Mouse (Mus musculus): ENCODE data around the gene Mfap1b. TPM values are rescaled to one million over a fixed set of nuclear protein-coding genes. Genes with fewer than 3 reads are reported as not detected.

The Mfap1b gene
- total and polyA plus RNA-seq, 3 experiments, result 19.1 to 20.3 TPM; not detected in 1

GRCm38 (mm10) chr2:121434854-121435253, 39.0 kb downstream of the Mfap1b start:
- no peak overlapping the region for H3K4me3 ChIP-seq (ENCODE audit: control insufficient read depth in 1 of 2, insufficient read depth in 1 of 2, low read depth in 2 of 2, low read length in 2 of 2)
- no peaks in the 10 kb centered on the region for H3K9me3 ChIP-seq (replicated peaks; ENCODE audit: insufficient read depth, low read length)
- H3K27me3 ChIP-seq (ENCODE audit: control insufficient read depth in 1 of 2, insufficient read depth in 2 of 2, low read length in 2 of 2), result no peaks in the 10 kb centered on the region
- H3K79me2 ChIP-seq (ENCODE audit: control insufficient read depth, insufficient read depth, low read length, poor library complexity), result no peaks in the 10 kb centered on the region
- DNase-seq (ENCODE audit: low read depth, low spot score), result peak; percentile 69
- H3K36me3 ChIP-seq (ENCODE audit: control insufficient read depth in 1 of 2, insufficient read depth in 2 of 2, low read length in 2 of 2), result peaks cover 2 to 34% of the 10 kb centered on the region in 2 experiments; a peak in 3 of 4 replicates
- no peak overlapping the region for H3K27ac ChIP-seq (ENCODE audit: control insufficient read depth, low read depth, low read length)
- no peak overlapping the region for H3K9ac ChIP-seq (ENCODE audit: control insufficient read depth, low read depth, low read length, poor library complexity, severe bottlenecking)
- H3K4me1 ChIP-seq (ENCODE audit: control insufficient read depth in 1 of 2, insufficient read depth in 2 of 2, low read length in 2 of 2), result no peaks in the 10 kb centered on the region
- TF ChIP-seq MYC (IDR thresholded peaks at IDR 0.05; ENCODE audit: low read depth, low read length) (peak; percentile 44; the same call in 1 of the 2 replicates), ZNF384 (IDR thresholded peaks at IDR 0.05; ENCODE audit: low read depth, low read length) (peak; percentile 67), USF1 (IDR thresholded peaks at IDR 0.05; ENCODE audit: low read depth, low read length) (no peak), BHLHE40 (IDR thresholded peaks at IDR 0.05; ENCODE audit: borderline replicate concordance, low read depth, low read length) (no peak), RAD21 (IDR thresholded peaks at IDR 0.05; ENCODE audit: low read depth, low read length) (peak; percentile 33), ZMIZ1 (IDR thresholded peaks at IDR 0.05; ENCODE audit: low read depth, low read length) (no peak), KAT2A (conservative IDR thresholded peaks at IDR 0.05; ENCODE audit: low read depth, low read length) (no peak), E2F4 (IDR thresholded peaks at IDR 0.05; ENCODE audit: borderline replicate concordance, low read depth, low read length) (no peak), MYB (IDR thresholded peaks at IDR 0.05; ENCODE audit: low read depth, low read length) (no peak), CHD2 (IDR thresholded peaks at IDR 0.05; ENCODE audit: low read length) (no peak), MAZ (IDR thresholded peaks at IDR 0.05; ENCODE audit: low read depth, low read length) (no peak), UBTF (IDR thresholded peaks at IDR 0.05; ENCODE audit: borderline replicate concordance, insufficient read depth, low read depth, low read length) (no peak), NRF1 (IDR thresholded peaks at IDR 0.05; ENCODE audit: insufficient read depth, low read depth, low read length, poor library complexity, severe bottlenecking) (no peak), MAX (IDR thresholded peaks at IDR 0.05; ENCODE audit: low read length) (no peak), MAFK (IDR thresholded peaks at IDR 0.05; ENCODE audit: borderline replicate concordance, low read depth, low read length) (no peak), CTCF (IDR thresholded peaks at IDR 0.05 in 2 of 3, conservative IDR thresholded peaks at IDR 0.05 in 1 of 3; ENCODE audit: control insufficient read depth in 1 of 3, insufficient read depth in 1 of 3, low read depth in 2 of 3, low read length in 3 of 3, poor library complexity in 1 of 3, severe bottlenecking in 1 of 3) (peak in 2 of 3 experiments; percentile 44 to 65; a peak in 3 of 6 replicates), JUND (IDR thresholded peaks at IDR 0.05; ENCODE audit: low read depth, low read length) (no peak), POLR2A (IDR thresholded peaks at IDR 0.05; ENCODE audit: control insufficient read depth in 1 of 2, insufficient read depth in 1 of 2, low read depth in 1 of 2, low read length in 2 of 2, poor library complexity in 1 of 2) (no peak), ETS1 (IDR thresholded peaks at IDR 0.05; ENCODE audit: low read depth, low read length) (no peak), POLR2AphosphoS2 (IDR thresholded peaks at IDR 0.05; ENCODE audit: low read length) (no peak), SMC3 (IDR thresholded peaks at IDR 0.05; ENCODE audit: low read depth, low read length) (peak; percentile 40), EP300 (IDR thresholded peaks at IDR 0.05; ENCODE audit: low read depth in 1 of 2, low read length in 2 of 2) (no peak), NELFE (IDR thresholded peaks at IDR 0.05; ENCODE audit: low read depth, low read length) (no peak), TBP (IDR thresholded peaks at IDR 0.05; ENCODE audit: low read depth, low read length) (no peak), POLR2AphosphoS5 (IDR thresholded peaks at IDR 0.05; ENCODE audit: borderline replicate concordance, low read depth, low read length) (no peak), ZC3H11A (IDR thresholded peaks at IDR 0.05; ENCODE audit: low read depth, low read length) (no peak; the same call in 1 of the 2 replicates), ZKSCAN1 (IDR thresholded peaks at IDR 0.05; ENCODE audit: low read depth, low read length) (no peak)

Measured in MEL (cell line).